Mouse (Mus musculus): ENCODE measurements around the gene Spock1. TPM values are rescaled to one million over a fixed set of nuclear protein-coding genes. Genes with fewer than 3 reads are reported as not detected.

The Spock1 gene
- total RNA-seq, 1 experiment from 2014 or later, result 13.1 TPM

- DNase-seq, result no peak
Observed at GRCm38 (mm10) chr13:57865029-57865428, 43.1 kb downstream of the Spock1 start.

GRCm38 (mm10) chr13:57858491-57858890 lies 49.6 kb downstream of the Spock1 start:
- no peak for DNase-seq

- DNase-seq, result no peak
Observed at GRCm38 (mm10) chr13:57857016-57857415, 51.1 kb downstream of the Spock1 start.

GRCm38 (mm10) chr13:57856311-57856853 lies 51.8 kb downstream of the Spock1 start:
- no peak for DNase-seq

GRCm38 (mm10) chr13:57855766-57856165 lies 52.4 kb downstream of the Spock1 start:
- no peak for DNase-seq

GRCm38 (mm10) chr13:57854416-57854815 lies 53.7 kb downstream of the Spock1 start:
- DNase-seq, result no peak

- no peak for DNase-seq
Observed at GRCm38 (mm10) chr13:57853621-57854020, 54.5 kb downstream of the Spock1 start.

DNA sequence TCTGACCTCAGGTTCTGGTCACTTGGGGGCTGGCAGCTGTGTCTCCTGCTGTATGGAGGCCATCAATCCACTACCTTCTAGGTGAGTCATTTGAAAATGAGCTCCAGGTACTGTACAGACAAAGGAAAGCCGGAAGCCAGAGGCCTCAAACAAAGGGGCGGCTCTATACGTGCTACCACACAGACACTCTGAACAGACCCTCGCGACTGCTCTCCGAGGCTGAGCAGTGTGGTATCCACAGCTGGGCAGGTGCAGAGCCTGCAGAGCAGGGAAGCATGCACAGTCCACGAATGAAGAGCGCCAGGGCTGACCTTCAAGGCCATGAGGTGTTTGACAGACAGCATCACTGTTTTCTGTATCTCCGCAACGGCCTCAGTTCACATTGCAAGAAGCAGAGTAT lies 55.0 kb downstream of the Spock1 start:
- DNase-seq, result no peak

DNA sequence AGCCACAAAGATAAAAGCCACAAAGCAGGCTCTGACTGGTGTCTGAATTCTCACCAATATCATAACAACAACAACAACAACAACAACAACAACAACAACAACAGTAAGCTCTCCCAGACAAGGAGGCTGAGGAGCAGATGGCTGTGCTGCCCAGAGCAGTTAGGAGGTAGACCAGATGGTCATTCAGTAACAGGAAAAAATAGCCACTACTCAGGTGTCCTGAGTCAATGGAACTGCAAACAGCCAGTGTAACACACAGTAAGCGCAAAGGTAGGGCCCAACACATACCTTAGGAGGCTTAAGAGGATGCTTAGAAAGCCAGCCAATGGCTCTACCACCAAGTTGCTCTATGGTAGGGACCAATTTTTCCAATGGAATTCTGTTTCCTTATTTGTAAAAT lies 59.2 kb downstream of the Spock1 start:
- DNase-seq, result no peak

GRCm38 (mm10) chr13:57847101-57847500 lies 61.0 kb downstream of the Spock1 start:
- DNase-seq, result no peak

- no peak for DNase-seq
Observed at GRCm38 (mm10) chr13:57846468-57846867, 61.7 kb downstream of the Spock1 start.

- no peak for DNase-seq
Observed at GRCm38 (mm10) chr13:57841141-57841848, 66.8 kb downstream of the Spock1 start.

GRCm38 (mm10) chr13:57837691-57838437 lies 70.3 kb downstream of the Spock1 start:
- DNase-seq, result no peak

DNA sequence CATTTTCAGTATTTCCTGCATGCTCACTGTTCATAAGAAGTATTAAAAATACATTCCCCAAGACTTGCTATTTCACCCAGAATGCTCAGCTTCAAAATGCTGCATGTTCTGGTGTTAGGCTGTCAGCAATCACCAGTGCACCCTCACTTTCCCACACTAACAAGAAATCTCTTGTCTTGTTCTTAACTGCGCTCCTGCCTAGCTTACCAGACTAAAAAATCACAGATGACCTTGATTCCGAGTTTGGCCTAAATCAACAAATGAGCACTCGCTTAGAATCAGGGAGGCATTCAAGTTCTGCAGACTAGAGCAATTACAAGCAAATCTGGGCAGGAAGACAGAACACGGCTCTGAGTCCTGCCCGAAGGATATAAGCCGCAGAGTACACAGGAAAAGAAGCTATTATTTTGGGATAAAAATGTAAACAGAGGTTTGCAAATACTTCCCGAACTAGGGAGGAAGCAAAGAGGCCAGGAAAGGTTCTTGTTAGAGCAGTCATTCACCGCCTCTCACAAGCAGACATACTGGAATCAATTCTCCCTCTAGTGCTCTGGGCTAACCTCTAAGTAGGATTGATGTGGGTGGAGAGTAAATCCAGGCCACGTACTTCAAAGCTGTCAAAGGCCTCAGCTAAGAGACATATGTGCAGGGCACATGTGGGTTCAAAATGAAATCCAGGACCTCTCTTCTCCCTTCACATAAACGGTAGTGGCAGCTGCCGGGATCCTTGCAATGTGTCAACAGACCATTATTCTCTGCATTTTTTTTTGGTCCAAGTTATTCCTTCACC lies 76.6 kb downstream of the Spock1 start:
- no peak for DNase-seq

- no peak for DNase-seq
Observed at GRCm38 (mm10) chr13:57830896-57831295, 77.2 kb downstream of the Spock1 start.

DNA sequence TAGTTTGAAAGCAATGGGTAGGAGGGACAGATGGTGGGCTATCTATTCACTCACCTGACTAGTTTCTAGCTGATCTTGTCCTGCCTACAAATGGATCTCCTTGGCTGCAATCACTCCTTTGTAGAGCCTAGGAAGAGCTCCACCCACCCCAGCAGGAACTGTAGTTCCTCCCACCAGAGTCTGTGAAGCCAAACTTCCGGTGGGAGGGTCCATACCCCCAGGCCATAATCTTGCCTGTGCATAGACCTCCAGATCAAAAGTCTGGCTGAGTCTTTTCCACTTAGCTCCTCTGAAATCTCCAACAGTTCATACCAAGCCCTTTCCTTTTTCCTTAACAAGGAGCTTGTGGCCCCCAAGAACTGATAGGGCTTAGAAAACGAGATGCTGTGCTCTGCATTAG lies 78.0 kb downstream of the Spock1 start:
- no peak for DNase-seq

DNA sequence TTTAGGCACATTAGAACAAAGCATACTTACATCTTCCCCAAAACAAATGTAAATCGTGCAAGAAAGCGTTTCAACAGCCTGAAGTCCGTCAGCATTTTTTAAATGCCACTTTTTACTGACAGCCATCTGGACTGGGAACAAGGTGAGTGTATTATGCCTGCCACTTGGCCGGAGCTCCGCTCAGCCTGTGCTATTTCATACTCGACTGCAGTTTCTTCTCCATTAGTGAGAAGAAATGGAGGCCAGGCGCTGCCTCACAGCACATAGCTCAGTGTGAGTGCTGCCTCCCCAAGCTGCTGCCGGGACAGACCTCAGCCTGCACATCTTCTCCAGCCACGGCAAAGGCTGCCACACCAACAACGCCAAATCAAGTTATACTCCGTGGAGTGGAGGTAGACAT lies 91.9 kb downstream of the Spock1 start:
- DNase-seq, result no peak

DNA sequence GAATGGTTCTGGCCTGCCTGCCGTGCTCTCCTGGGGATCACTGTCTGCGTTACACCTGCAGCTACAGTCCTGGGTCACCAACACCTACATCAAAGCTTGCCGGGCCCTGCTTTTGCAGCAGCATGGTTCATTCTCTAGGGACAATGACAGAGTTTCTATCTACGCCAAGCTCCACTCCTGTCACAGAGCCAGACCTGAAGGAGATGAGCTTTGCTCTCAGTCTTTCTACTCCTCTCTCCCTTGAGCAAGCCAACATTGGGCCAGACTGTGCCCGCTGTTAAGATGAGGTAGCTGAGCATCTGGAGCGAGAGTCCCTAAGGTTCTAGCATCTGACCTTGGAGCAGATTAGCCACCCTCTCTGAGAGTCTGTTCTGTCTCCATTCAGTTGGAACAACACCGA lies 95.5 kb downstream of the Spock1 start:
- DNase-seq, result no peak

GRCm38 (mm10) chr13:57811253-57811652 lies 96.9 kb downstream of the Spock1 start:
- no peak for DNase-seq

DNA sequence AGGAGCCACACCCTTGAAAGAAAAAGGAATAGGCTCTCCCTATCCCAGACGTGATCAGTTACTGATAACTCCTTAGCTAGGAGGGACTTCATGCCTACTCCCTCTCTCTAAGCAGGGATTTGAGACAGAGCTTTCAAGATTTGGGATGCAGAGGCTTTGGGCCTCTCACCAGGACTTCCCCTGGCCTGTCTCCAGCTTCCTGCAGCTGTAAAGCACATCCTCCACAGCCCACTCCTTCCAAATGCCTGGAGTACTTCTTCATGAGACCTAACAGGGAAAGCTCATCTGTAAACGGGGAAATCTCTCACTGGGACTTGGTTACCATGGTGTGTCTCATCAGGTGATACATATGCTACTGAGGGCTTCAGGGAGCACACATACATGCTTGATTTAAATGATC lies 97.3 kb downstream of the Spock1 start:
- no peak for DNase-seq

DNA sequence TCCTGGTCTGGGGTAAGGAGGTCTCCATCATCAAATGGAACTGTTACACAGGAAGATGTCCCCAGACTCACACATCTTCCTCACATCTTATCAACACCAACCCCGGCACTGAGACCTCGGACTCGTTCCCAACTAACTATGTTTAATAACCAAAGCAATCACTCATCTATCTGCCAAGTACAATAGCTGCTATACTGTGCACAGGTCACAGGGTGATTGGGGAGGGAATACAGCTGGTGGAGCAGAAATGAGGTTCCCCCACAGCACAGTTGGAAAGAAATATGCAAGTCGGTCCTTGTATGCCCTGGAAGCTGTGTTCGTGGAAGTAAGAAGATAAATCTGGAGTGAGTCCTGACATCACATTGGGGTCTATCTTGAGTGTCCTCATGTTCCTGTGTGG lies 98.0 kb downstream of the Spock1 start:
- DNase-seq, result no peak

GRCm38 (mm10) chr13:57809603-57810002 lies 98.5 kb downstream of the Spock1 start:
- DNase-seq, result no peak

DNA sequence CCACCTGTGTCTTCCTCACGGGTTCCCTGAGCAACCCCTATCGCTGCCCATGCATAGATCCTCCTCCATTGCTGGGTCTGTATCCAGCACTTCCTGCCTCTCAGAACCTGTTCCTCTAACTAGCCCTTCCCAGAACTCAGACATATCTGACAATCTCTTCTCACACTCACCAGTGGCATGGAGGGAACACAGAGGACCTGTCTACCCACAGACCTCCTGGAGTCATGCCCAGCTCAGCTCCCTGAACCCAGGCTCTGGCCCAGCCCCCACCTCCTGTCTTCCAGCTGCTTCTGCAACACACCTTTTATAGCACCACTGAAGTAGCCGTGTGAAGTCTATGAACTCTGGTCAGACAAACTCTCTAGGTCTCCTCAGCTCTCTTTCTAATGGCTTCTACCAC lies 101.3 kb downstream of the Spock1 start:
- peak; percentile 25 for DNase-seq
